Mouse (Mus musculus): ENCODE measurements around the gene Cflar.

DNA sequence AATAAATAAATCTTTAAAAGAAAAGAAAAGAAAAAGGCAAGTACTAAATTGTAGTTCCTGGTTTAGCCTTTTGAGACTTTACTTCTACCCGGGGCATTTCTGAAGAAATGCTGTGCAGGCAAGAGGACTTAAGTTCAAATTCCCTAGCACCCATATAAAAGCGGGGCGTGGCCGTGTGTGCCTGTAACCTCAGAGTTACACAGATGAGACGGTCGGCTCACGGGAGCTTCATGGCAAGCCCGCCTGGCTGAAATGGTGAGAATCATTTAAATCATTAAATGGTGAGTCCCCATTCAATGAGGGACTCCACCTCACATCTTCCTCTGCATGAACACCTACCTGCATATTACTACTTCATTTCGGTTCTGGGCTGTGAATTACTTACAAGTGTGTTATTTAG lies 58.4 kb downstream of the Cflar start:
- TF ChIP-seq CHD2 (IDR thresholded peaks at IDR 0.05; ENCODE audit: low read depth, low read length), result no peak
- no peak for TF ChIP-seq HCFC1 (IDR thresholded peaks at IDR 0.05; ENCODE audit: borderline replicate concordance, insufficient read depth, low read length)
- TF ChIP-seq ZC3H11A (IDR thresholded peaks at IDR 0.05; ENCODE audit: borderline replicate concordance, low read depth, low read length), result no peak

Measured in ES-E14 (cell line).